Mouse (Mus musculus) testis, adult 2 months (tissue): ENCODE data around the gene Txndc2. TPM values are rescaled to one million over a fixed set of nuclear protein-coding genes. Genes with fewer than 3 reads are reported as not detected.

ENCODE experiments used
- H3K27ac ChIP-seq: fragments of 200-500 bp; 2 replicates; pipeline ENCODE4 v1.5.1; 2012; ENCODE audit warnings: low read depth, low read length; ENCODE audit not compliant: control insufficient read depth, insufficient read depth
- H3K27me3 ChIP-seq: fragments of 200-500 bp; 2 replicates; pipeline ENCODE4 v1.6.1; 2012; ENCODE audit warnings: mild to moderate bottlenecking, low read length, moderate library complexity; ENCODE audit not compliant: control insufficient read depth, insufficient read depth
- H3K36me3 ChIP-seq: fragments of 200-500 bp; 2 replicates; pipeline ENCODE4 v1.6.1; 2012; ENCODE audit warnings: mild to moderate bottlenecking, low read length; ENCODE audit not compliant: control insufficient read depth, insufficient read depth
- H3K4me1 ChIP-seq: fragments of 200-500 bp; 2 replicates; pipeline ENCODE4 v1.6.1; 2012; ENCODE audit warnings: low read length; ENCODE audit not compliant: control insufficient read depth, insufficient read depth
- H3K4me3 ChIP-seq: fragments of 200-500 bp; 2 replicates; pipeline ENCODE4 v1.5.1; 2012; ENCODE audit warnings: low read depth, mild to moderate bottlenecking, low read length, moderate library complexity, mixed read lengths; ENCODE audit not compliant: control insufficient read depth
- CTCF ChIP-seq: fragments of 200-500 bp; IDR thresholded peaks from 2 replicates; pipeline ENCODE4 v1.5.1; 2012; ENCODE audit warnings: low read depth, mild to moderate bottlenecking, inconsistent platforms, low read length, moderate library complexity; ENCODE audit not compliant: control insufficient read depth, insufficient read depth, insufficient replicate concordance
- POLR2A ChIP-seq: fragments of 200-500 bp; IDR thresholded peaks from 2 replicates; pipeline ENCODE4 v1.6.1; 2012; ENCODE audit warnings: low read depth, mild to moderate bottlenecking, inconsistent platforms, low read length, moderate library complexity; ENCODE audit not compliant: control insufficient read depth
- polyA plus RNA-seq: library from polyadenylated mRNA; depleted of rRNA; stranded (reverse); fragments of >200 nt; gene quantifications from 2 replicates; pipeline ENCODE4 v1.2.3, GENCODE M21; 2012; rRNA removed

Gene Txndc2
- polyA plus RNA-seq, 1 experiment = 252 TPM

DNA sequence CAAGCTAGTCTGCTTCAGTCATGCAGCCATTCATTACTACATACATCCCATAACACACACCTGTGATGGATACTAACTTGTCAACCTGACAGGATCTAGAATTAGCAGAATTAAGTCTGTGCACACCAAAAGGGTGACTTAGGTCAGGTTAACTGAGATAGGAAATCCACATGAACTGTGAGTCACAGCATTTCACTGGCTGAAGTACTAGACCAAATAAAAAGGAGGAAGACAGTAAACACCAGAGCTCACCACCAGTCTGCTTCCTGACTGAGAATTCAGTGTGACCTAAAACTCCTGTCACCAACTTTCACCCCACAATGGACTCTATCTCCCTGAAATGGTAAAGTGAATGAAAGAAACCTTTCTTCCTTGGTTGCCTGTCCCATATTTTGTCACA lies 37.7 kb downstream of the Txndc2 start:
- no peak overlapping the region for H3K4me3 ChIP-seq
- no peak overlapping the region for H3K27ac ChIP-seq
- no peaks in the 10 kb centered on the region for H3K27me3 ChIP-seq

GRCm38 (mm10) chr17:65597857-65598486 lies 44.0 kb downstream of the Txndc2 start:
- H3K27me3 ChIP-seq = no peaks in the 10 kb centered on the region
- no peak overlapping the region for H3K4me3 ChIP-seq
- no peak overlapping the region for H3K27ac ChIP-seq
- peaks cover under 1% of the 10 kb centered on the region; the same call in 1 of the 2 replicates for H3K36me3 ChIP-seq
- no peaks in the 10 kb centered on the region; the same call in 1 of the 2 replicates for H3K4me1 ChIP-seq
- TF ChIP-seq CTCF (no peak), POLR2A (no peak)

More for the DNA sequence above, 37.7 kb downstream of the Txndc2 start:
- Histone ChIP-seq H3K36me3 (no peaks in the 10 kb centered on the region; the same call in 1 of the 2 replicates), H3K4me1 (peaks cover 8% of the 10 kb centered on the region)
- TF ChIP-seq CTCF (no peak), POLR2A (no peak)

GRCm38 (mm10) chr17:65594687-65595086 lies 47.3 kb downstream of the Txndc2 start:
- no peak overlapping the region for H3K27ac ChIP-seq
- no peak for TF ChIP-seq POLR2A
- no peak for TF ChIP-seq CTCF

More at GRCm38 (mm10) chr17:65594687-65595086, 47.3 kb downstream of the Txndc2 start:
- H3K4me1 ChIP-seq = no peaks in the 10 kb centered on the region; the same call in 1 of the 2 replicates
- H3K4me3 ChIP-seq = no peak overlapping the region
- H3K27me3 ChIP-seq = no peaks in the 10 kb centered on the region
- peaks cover 2% of the 10 kb centered on the region for H3K36me3 ChIP-seq

Other genes starting within 250 kb of the Txndc2 start
- 47.0 and 51.3 TPM in 2 replicates for gene Tmem232, start 101.4 kb downstream of the Txndc2 start, polyA plus RNA-seq
- 32.0 and 36.9 TPM in 2 replicates for gene Vapa, start 28.6 kb downstream of the Txndc2 start, polyA plus RNA-seq
- gene Rab31, start 130.6 kb upstream of the Txndc2 start, polyA plus RNA-seq = 25.3 and 32.1 TPM in 2 replicates
- 244 and 274 TPM in 2 replicates for gene Ppp4r1, start 140.4 kb upstream of the Txndc2 start, polyA plus RNA-seq
- 12.8 and 13.2 TPM in 2 replicates for gene Ralbp1, start 243.6 kb upstream of the Txndc2 start, polyA plus RNA-seq